Mouse (Mus musculus): ENCODE measurements at regions not wholly inside any gene's neighbourhood (a gene's known extent, or its start where the extent isn't known, plus 50 kb on each side); places are given as distances from the start of the nearest gene placed in this dataset.

DNA sequence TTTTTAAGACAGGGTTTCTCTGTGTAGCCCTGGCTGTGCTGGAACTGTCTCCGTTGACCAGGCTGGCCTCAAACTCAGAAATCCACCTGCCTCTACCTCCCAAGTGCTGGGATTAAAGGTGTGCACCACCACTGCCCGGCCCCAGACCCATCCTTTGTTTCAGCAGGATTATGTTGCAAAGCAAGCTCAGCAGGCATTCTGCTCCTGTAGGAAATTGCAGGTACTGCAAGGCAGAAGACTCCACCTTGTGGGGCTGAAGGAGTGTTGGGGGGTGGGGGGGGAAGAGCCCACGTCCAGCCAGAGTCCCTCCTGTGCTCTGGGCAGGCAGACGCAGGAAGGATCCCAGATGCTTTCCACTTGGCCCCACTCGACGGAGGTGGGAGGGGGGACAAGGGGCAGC, 52.2 kb upstream of the Epcam start:
- no peak overlapping the region for H3K4me2 ChIP-seq (replicated peaks; ENCODE audit: low read depth, low read length)
- no peak for DNase-seq (ENCODE audit: low spot score)
- no peaks in the 10 kb centered on the region for H3K27me3 ChIP-seq (replicated peaks; ENCODE audit: insufficient read depth, low read length)
- H3K9me3 ChIP-seq (ENCODE audit: low read length) = no peaks in the 10 kb centered on the region
- no peak overlapping the region for H3K27ac ChIP-seq (ENCODE audit: low read length)
- H3K9ac ChIP-seq (replicated peaks; ENCODE audit: low read depth) = no peak overlapping the region
- TF ChIP-seq EP300 (IDR thresholded peaks at IDR 0.05) (no peak), CTCF (IDR thresholded peaks at IDR 0.05) (peak; percentile 34)
- no peaks in the 10 kb centered on the region for H3K4me1 ChIP-seq (ENCODE audit: insufficient read depth, low read depth, low read length)
- no peak for ATAC-seq
- no peak overlapping the region for H3K4me3 ChIP-seq (ENCODE audit: low read depth, low read length)
- WGBS = 51% methylated on average over 6 of the region's 6 CpGs
- H3K36me3 ChIP-seq (ENCODE audit: insufficient read depth, low read length) = no peaks in the 10 kb centered on the region

DNA sequence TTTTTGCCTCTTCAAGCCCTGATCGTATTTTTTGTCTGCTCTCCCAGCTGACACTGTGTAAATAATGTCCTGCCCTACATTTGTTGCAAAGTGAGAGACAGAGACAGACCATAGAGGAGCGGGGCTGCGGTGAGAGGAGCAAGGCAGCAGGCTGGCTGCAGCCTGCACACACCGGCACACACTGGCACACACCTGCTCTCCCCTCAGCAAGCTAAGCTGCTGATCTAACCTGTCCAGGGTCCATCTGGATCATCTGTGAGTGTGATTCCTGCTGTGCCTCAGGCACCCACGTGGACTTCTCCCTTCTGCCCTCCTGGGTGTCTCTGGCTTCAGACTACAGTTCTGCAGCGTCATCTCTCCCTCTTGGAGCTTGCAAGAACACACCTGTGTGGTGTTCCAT, 50.4 kb upstream of the Epcam start:
- no peak overlapping the region for H3K4me2 ChIP-seq (replicated peaks; ENCODE audit: low read depth, low read length)
- H3K9me3 ChIP-seq (ENCODE audit: low read length) = no peaks in the 10 kb centered on the region
- ATAC-seq = no peak
- H3K4me1 ChIP-seq (ENCODE audit: insufficient read depth, low read depth, low read length) = no peaks in the 10 kb centered on the region
- H3K36me3 ChIP-seq (ENCODE audit: insufficient read depth, low read length) = no peaks in the 10 kb centered on the region
- H3K4me3 ChIP-seq (ENCODE audit: low read depth, low read length) = no peak overlapping the region
- H3K27ac ChIP-seq (ENCODE audit: low read length) = no peak overlapping the region
- DNase-seq (ENCODE audit: low spot score) = no peak
- 42% methylated on average over 6 of the region's 6 CpGs for WGBS
- no peak overlapping the region for H3K9ac ChIP-seq (replicated peaks; ENCODE audit: low read depth)
- TF ChIP-seq CTCF (IDR thresholded peaks at IDR 0.05) = no peak
- no peak for TF ChIP-seq EP300 (IDR thresholded peaks at IDR 0.05)
- no peaks in the 10 kb centered on the region for H3K27me3 ChIP-seq (replicated peaks; ENCODE audit: insufficient read depth, low read length)
